10 mouse cellular contexts compared by ENCODE assay signal in genomic region chr7:99707038-99707595, GRCm38 (mm10). TPM values are rescaled to one million over a fixed set of nuclear protein-coding genes. Genes with fewer than 3 reads are reported as not detected.
A peak's percentile ranks its signal among the peaks of the same experiment; 100 is the strongest.
DNase-seq lines count a peak whose midpoint lies in the region; ATAC-seq and TF ChIP-seq lines count a peak whose summit lies in the region.
"Had no signal": no experiment of that assay in that cellular context is flagged by ENCODE, and none has a peak within 500 bp of the region (broad histone marks: within the 10 kb centered on the region; RNA-seq: fewer than 3 reads in every experiment).

No protein-coding gene starts in this region.

- peak overlapping the region; percentile 84 for H3K27ac ChIP-seq in layer of hippocampus, adult 2 months
- 0 out of 2 replicates have a peak overlapping the region, but pooled peaks have one; percentile 19 for H3K27ac ChIP-seq in intestine, embryonic 14.5 days (ENCODE audit: low read depth)
- H3K27ac ChIP-seq in lung, postnatal 0 days (ENCODE audit: low read length): peak overlapping the region; percentile 17; the same call in 1 of the 2 replicates

- peak overlapping the region; percentile 17; the same call in 1 of the 2 replicates for H3K4me3 ChIP-seq in layer of hippocampus, adult 2 months
- no peak overlapping the region for H3K4me3 ChIP-seq in intestine, embryonic 14.5 days (ENCODE audit: low read depth, low read length)
- H3K4me3 ChIP-seq in lung, postnatal 0 days (ENCODE audit: low read depth, low read length): no peak overlapping the region

- no peak for DNase-seq in layer of hippocampus, adult 2 months (ENCODE audit: low spot score in 2 of 2)
- no peak for DNase-seq in layer of hippocampus, adult 9-10 months (ENCODE audit: low spot score)
- peak; percentile 86 to 89 for DNase-seq in adrenal gland, postnatal 36 days
- no peak for DNase-seq in intestine, embryonic 14.5 days (ENCODE audit: low spot score)
- DNase-seq in lung, postnatal 0 days (ENCODE audit: low spot score): peak; percentile 14
- DNase-seq in spleen, adult 18-20 months: no peak
- DNase-seq in Muller cell, postnatal 12 days (ENCODE audit: inconsistent ontology term): no peak
- DNase-seq in left cerebral cortex, adult 11 months (ENCODE audit: low spot score): no peak

- H3K4me1 ChIP-seq in intestine, embryonic 14.5 days (replicated peaks; ENCODE audit: control insufficient read depth, insufficient read depth, low read length): peaks cover 14% of the 10 kb centered on the region
- H3K4me1 ChIP-seq in lung, postnatal 0 days (ENCODE audit: insufficient read depth, low read depth, low read length): peaks cover 5% of the 10 kb centered on the region; the same call in 1 of the 2 replicates

- peak; percentile 12; the same call in 1 of the 2 replicates for TF ChIP-seq EP300 in lung, postnatal 0 days (IDR thresholded peaks at IDR 0.05)

- no peak overlapping the region for H3K4me2 ChIP-seq in intestine, embryonic 14.5 days (ENCODE audit: low read length)
- H3K4me2 ChIP-seq in lung, postnatal 0 days (replicated peaks; ENCODE audit: low read depth, low read length): no peak overlapping the region

- H3K27me3 ChIP-seq in intestine, embryonic 14.5 days (replicated peaks; ENCODE audit: control insufficient read depth, insufficient read depth, low read length): no peaks in the 10 kb centered on the region
- no peaks in the 10 kb centered on the region for H3K27me3 ChIP-seq in lung, postnatal 0 days (replicated peaks; ENCODE audit: insufficient read depth, low read length)

- no peaks in the 10 kb centered on the region for H3K36me3 ChIP-seq in intestine, embryonic 14.5 days (ENCODE audit: control insufficient read depth, insufficient read depth, low read length)
- H3K36me3 ChIP-seq in lung, postnatal 0 days (ENCODE audit: insufficient read depth, low read length): no peaks in the 10 kb centered on the region

- no peak for ATAC-seq in intestine, embryonic 14.5 days (replicated peaks; ENCODE audit: low FRiP score, low TSS enrichment, low read depth)
- ATAC-seq in lung, postnatal 0 days: peak; percentile 46

- H3K9ac ChIP-seq in intestine, embryonic 14.5 days (ENCODE audit: low read length): no peak overlapping the region
- no peak overlapping the region for H3K9ac ChIP-seq in lung, postnatal 0 days (replicated peaks; ENCODE audit: low read depth)

- TF ChIP-seq CTCF in layer of hippocampus, adult 2 months (conservative IDR thresholded peaks at IDR 0.05): peak; percentile 30
- peak; percentile 18; the same call in 1 of the 2 replicates for TF ChIP-seq CTCF in lung, postnatal 0 days (IDR thresholded peaks at IDR 0.05)

- 40% methylated on average over 4 of the region's 4 CpGs for WGBS in intestine, embryonic 14.5 days
- WGBS in lung, postnatal 0 days: 21% methylated on average over 4 of the region's 4 CpGs

- H3K9me3 ChIP-seq in intestine, embryonic 14.5 days (ENCODE audit: control insufficient read depth, low read length): no peaks in the 10 kb centered on the region
- no peaks in the 10 kb centered on the region for H3K9me3 ChIP-seq in lung, postnatal 0 days (ENCODE audit: low read length)

RNA-seq across cellular contexts. Expression of gene Slco2b1, which starts 4.0 kb away (rescaled TPM):
- total RNA-seq in layer of hippocampus, adult 2 months (2021): 10 to 100 TPM; 11.7 to 13.4 TPM
- total RNA-seq in adrenal gland, postnatal 36 days (2021): 10 to 100 TPM; 18.3 to 27.4 TPM
- polyA plus RNA-seq in intestine, embryonic 14.5 days (2014; fragmentation: Nextera tagmentation; extraction: Ambion mirVana): 2.2 and 2.3 TPM in 2 replicates
- polyA plus RNA-seq in lung, postnatal 0 days (2015; fragmentation: Nextera tagmentation; extraction: Ambion mirVana): 3.8 and 3.9 TPM in 2 replicates

RNA-seq across cellular contexts. Expression of gene Olfr520, which starts 23.0 kb away (rescaled TPM):
- not detected for total RNA-seq in layer of hippocampus, adult 2 months (2021)
- not detected for total RNA-seq in adrenal gland, postnatal 36 days (2021)
- not detected in 2 replicates for polyA plus RNA-seq in intestine, embryonic 14.5 days (2014; fragmentation: Nextera tagmentation; extraction: Ambion mirVana)
- not detected in 2 replicates for polyA plus RNA-seq in lung, postnatal 0 days (2015; fragmentation: Nextera tagmentation; extraction: Ambion mirVana)
- polyA plus RNA-seq: embryonic facial prominence, embryonic 11.5 days; liver, embryonic 16.5 days had no signal

RNA-seq across cellular contexts. Expression of gene Olfr521, which starts 56.2 kb away (rescaled TPM):
- total RNA-seq in layer of hippocampus, adult 2 months (2021): not detected
- not detected for total RNA-seq in adrenal gland, postnatal 36 days (2021)
- not detected in 2 replicates for polyA plus RNA-seq in intestine, embryonic 14.5 days (2014; fragmentation: Nextera tagmentation; extraction: Ambion mirVana)
- not detected in 2 replicates for polyA plus RNA-seq in lung, postnatal 0 days (2015; fragmentation: Nextera tagmentation; extraction: Ambion mirVana)
- polyA plus RNA-seq: embryonic facial prominence, embryonic 11.5 days; liver, embryonic 16.5 days had no signal

Comparison
In these comparisons a context has a peak if more than half of its experiments do, and no peak if none do; other contexts are left out.
1. DNase-seq: peak in adrenal gland, postnatal 36 days (2 of 2) and lung, postnatal 0 days (single experiment); none in layer of hippocampus, adult 2 months (0 of 2), layer of hippocampus, adult 9-10 months (single experiment), intestine, embryonic 14.5 days (single experiment), spleen, adult 18-20 months (0 of 2), Muller cell, postnatal 12 days (single experiment) and left cerebral cortex, adult 11 months (single experiment).
2. H3K27ac ChIP-seq: peak in every context shown above with its lines; median percentile 84 in layer of hippocampus, adult 2 months; 19 in intestine, embryonic 14.5 days; 17 in lung, postnatal 0 days.